Mouse (Mus musculus) cerebellum, adult 18-20 months (tissue): ENCODE measurements around the gene Ttc13.

Experiments used
- DNase-seq, 2 experiments: peaks; one replicate each; pipeline ENCODE4 v3.0.0; 2021

Gene Ttc13

GRCm38 (mm10) chr8:124702183-124702582 is 19.6 kb downstream of the Ttc13 start:
- DNase-seq, result peak; percentile 52 to 66

- DNase-seq, result no peak
These were observed 20.8 kb downstream of the Ttc13 start for GRCm38 (mm10) chr8:124701023-124701422.

- DNase-seq, result no peak
These were observed 21.5 kb downstream of the Ttc13 start for GRCm38 (mm10) chr8:124700271-124700670.

GRCm38 (mm10) chr8:124695424-124696100 is 26.2 kb downstream of the Ttc13 start:
- no peak for DNase-seq

GRCm38 (mm10) chr8:124691706-124692105 is 30.1 kb downstream of the Ttc13 start:
- no peak for DNase-seq

- DNase-seq, result no peak
These were observed 32.9 kb downstream of the Ttc13 start for GRCm38 (mm10) chr8:124688899-124689298.

- no peak for DNase-seq
These were observed 39.6 kb downstream of the Ttc13 start for GRCm38 (mm10) chr8:124682218-124682617.

- no peak for DNase-seq
These were observed 40.0 kb downstream of the Ttc13 start for GRCm38 (mm10) chr8:124681792-124682157.

GRCm38 (mm10) chr8:124681077-124681791 is 40.5 kb downstream of the Ttc13 start:
- no peak for DNase-seq

- DNase-seq, result no peak
These were observed 43.5 kb downstream of the Ttc13 start for GRCm38 (mm10) chr8:124678246-124678645.

GRCm38 (mm10) chr8:124677486-124677885 is 44.3 kb downstream of the Ttc13 start:
- DNase-seq, result peak; percentile 91 to 93

- peak in 1 of 2 experiments; percentile 38 for DNase-seq
These were observed 44.7 kb downstream of the Ttc13 start for GRCm38 (mm10) chr8:124677078-124677477.

GRCm38 (mm10) chr8:124676661-124677060 is 45.1 kb downstream of the Ttc13 start:
- DNase-seq, result peak; percentile 77 to 79

GRCm38 (mm10) chr8:124672345-124672744 is 49.4 kb downstream of the Ttc13 start:
- no peak for DNase-seq

- no peak for DNase-seq
These were observed 53.0 kb downstream of the Ttc13 start for GRCm38 (mm10) chr8:124668798-124669197.

GRCm38 (mm10) chr8:124664414-124664813 is 57.4 kb downstream of the Ttc13 start:
- no peak for DNase-seq

GRCm38 (mm10) chr8:124663874-124664230 is 57.9 kb downstream of the Ttc13 start:
- no peak for DNase-seq

- DNase-seq, result peak; percentile 70 to 82
These were observed 58.5 kb downstream of the Ttc13 start, which contains the start of gene 2310022B05Rik for GRCm38 (mm10) chr8:124663112-124663873. TSS of gene 2310022B05Rik (minus strand) at chr8:124663369.

- no peak for DNase-seq
These were observed 59.2 kb downstream of the Ttc13 start for GRCm38 (mm10) chr8:124662446-124663111.

GRCm38 (mm10) chr8:124661781-124662180 is 60.0 kb downstream of the Ttc13 start:
- no peak for DNase-seq

- peak; percentile 43 to 44 for DNase-seq
These were observed 63.4 kb downstream of the Ttc13 start for GRCm38 (mm10) chr8:124658415-124658814.

- no peak for DNase-seq
These were observed 63.8 kb downstream of the Ttc13 start for GRCm38 (mm10) chr8:124657961-124658360.
